Mouse (Mus musculus) spleen, adult 2 months (tissue): ENCODE data around the gene Olfr523.
"Not testable (repeated sequence)": the region's sequence is repeated elsewhere in the genome, so short reads cannot be mapped to it uniquely, and the experiment has no call there.

Experiments
- CTCF ChIP-seq: fragments of 200-500 bp; IDR thresholded peaks from 2 replicates; pipeline ENCODE4 v1.5.1; 2011; ENCODE audit warnings: mild to moderate bottlenecking, inconsistent platforms; ENCODE audit not compliant: insufficient read depth, insufficient read length, insufficient replicate concordance; ENCODE audit errors: extremely low read depth
- POLR2A ChIP-seq: fragments of 200-500 bp; IDR thresholded peaks from 2 replicates; pipeline ENCODE4 v1.6.1; 2011; ENCODE audit warnings: low read depth, low read length, inconsistent platforms

DNA sequence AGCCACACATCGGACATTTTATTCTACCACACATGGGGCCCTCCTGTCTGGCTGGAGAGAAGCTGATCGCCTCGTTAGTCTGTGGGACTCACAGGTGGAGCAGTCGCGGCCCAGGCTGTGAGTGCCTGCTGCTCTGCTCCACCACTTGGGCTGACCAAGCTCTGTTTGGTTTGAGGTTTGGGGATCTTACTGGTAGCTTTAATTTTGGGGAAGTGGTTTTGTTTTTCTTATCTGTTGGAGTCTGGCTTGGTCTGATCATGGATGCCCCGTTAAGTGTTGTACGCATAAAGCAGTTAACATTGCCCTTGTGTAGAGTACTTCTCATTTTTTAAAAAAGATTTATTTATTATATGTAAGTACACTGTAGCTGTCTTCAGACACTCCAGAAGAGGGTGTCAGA, 39.0 kb upstream of the Olfr523 start:
- not testable (repeated sequence) for TF ChIP-seq POLR2A, CTCF
